Mouse (Mus musculus): Measurements from ENCODE around the gene Olfr466. TPM values are rescaled to one million over a fixed set of nuclear protein-coding genes. Genes with fewer than 3 reads are reported as not detected.

Olfr466 gene
- not detected in 2 replicates for polyA plus RNA-seq (2015; fragmentation: Nextera tagmentation; extraction: Ambion mirVana)

DNA sequence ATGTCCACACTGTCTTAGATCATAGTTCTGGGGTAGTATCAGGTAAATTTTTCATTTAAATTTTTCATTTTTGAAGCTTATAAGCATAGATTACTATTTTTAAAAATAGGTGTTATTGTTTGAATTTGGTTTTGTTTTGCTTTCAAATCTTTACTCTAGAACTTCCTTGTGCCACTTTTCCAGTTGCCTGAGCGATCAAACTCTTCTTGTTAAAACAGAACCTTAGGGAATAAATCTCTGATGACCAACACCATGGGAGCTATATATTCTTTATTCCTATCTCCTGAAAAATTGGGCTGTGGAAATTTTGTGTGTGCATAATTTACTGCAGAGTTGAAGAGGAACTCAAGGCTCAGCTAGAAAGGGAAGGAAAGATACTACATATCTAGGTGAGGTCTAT lies at the start of gene Olfr466:
Gene Olfr466 (plus strand): TSS at position 301 of the 400 bp plus-strand sequence.
- Histone ChIP-seq H3K36me3 (ENCODE audit: control insufficient read depth, insufficient read depth) (no peaks in the 10 kb centered on the region), H3K27ac (ENCODE audit: low read length) (no peak within 1 kb of the TSS), H3K4me3 (ENCODE audit: low read length) (no peak within 1 kb of the TSS), H3K9ac (ENCODE audit: low read length) (no peak within 1 kb of the TSS), H3K27me3 (ENCODE audit: control insufficient read depth, insufficient read depth, low read length) (no peaks in the 10 kb centered on the region), H3K9me3 (replicated peaks; ENCODE audit: control insufficient read depth, low read length) (no peaks in the 10 kb centered on the region), H3K4me1 (ENCODE audit: control insufficient read depth, insufficient read depth, low read length) (no peaks in the 10 kb centered on the region), H3K4me2 (ENCODE audit: low read depth, low read length) (no peak within 1 kb of the TSS)
- 62% methylated on average over 1 of the region's 1 CpGs for WGBS
- ATAC-seq (replicated peaks; ENCODE audit: extremely low read depth, insufficient read depth, low FRiP score): no peak

DNA sequence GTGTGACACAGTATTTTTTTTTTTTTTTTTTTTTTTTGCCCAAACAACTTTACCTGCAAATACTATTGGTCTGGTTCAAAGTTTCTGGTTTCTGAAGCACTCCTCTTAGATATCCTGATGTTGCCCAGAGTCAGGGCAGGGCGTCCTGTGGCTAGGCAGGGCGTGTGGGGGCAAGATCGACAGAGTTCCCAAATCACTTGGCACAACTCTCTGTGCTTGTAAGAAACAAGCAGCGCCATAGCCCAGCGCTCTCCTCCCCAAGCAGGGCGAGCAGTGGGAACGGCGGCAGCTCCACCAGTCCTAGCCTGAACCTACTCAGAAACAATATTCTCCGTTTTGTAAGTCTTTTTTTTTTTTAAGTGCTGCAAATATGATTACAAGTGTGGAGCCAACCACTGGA lies 49.4 kb upstream of the Olfr466 start:
- no peak overlapping the region for H3K4me3 ChIP-seq (ENCODE audit: low read length)
- no peak for ATAC-seq (replicated peaks; ENCODE audit: extremely low read depth, insufficient read depth, low FRiP score)

DNA sequence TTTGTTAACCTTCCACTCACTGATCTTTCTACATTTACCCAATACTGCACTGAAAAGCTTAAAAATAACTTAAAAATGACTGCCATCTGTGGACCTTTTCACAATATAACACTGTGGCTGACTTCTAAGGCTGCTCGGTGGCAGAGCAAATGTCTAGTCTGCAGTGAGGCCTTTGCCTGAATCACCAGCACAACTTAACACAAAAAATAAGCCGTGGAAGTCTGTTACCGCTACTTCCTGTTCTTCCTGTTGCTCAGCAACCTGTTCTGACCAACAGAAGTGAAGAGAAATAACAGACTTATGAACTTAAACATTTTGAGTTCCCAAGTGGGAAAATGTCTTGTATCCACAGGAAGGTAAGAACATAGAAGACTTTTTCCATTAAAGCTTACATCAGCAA lies 48.8 kb upstream of the Olfr466 start:
- Histone ChIP-seq H3K27ac (ENCODE audit: low read length) (no peak overlapping the region), H3K9me3 (replicated peaks; ENCODE audit: control insufficient read depth, low read length) (peaks cover 3% of the 10 kb centered on the region; the same call in 1 of the 2 replicates), H3K36me3 (ENCODE audit: control insufficient read depth, insufficient read depth) (peaks cover 3% of the 10 kb centered on the region; the same call in 1 of the 2 replicates), H3K27me3 (ENCODE audit: control insufficient read depth, insufficient read depth, low read length) (no peaks in the 10 kb centered on the region), H3K4me3 (ENCODE audit: low read length) (no peak overlapping the region), H3K4me1 (ENCODE audit: control insufficient read depth, insufficient read depth, low read length) (no peaks in the 10 kb centered on the region), H3K9ac (ENCODE audit: low read length) (no peak overlapping the region), H3K4me2 (ENCODE audit: low read depth, low read length) (no peak overlapping the region)
- ATAC-seq (replicated peaks; ENCODE audit: extremely low read depth, insufficient read depth, low FRiP score): no peak
- 81% methylated on average over 3 of the region's 3 CpGs for WGBS

More for the DNA sequence above, 49.4 kb upstream of the Olfr466 start:
- Histone ChIP-seq H3K27ac (ENCODE audit: low read length) (no peak overlapping the region), H3K4me1 (ENCODE audit: control insufficient read depth, insufficient read depth, low read length) (no peaks in the 10 kb centered on the region), H3K27me3 (ENCODE audit: control insufficient read depth, insufficient read depth, low read length) (no peaks in the 10 kb centered on the region), H3K36me3 (ENCODE audit: control insufficient read depth, insufficient read depth) (peaks cover 3% of the 10 kb centered on the region; the same call in 1 of the 2 replicates), H3K9me3 (replicated peaks; ENCODE audit: control insufficient read depth, low read length) (no peaks in the 10 kb centered on the region; the same call in 1 of the 2 replicates), H3K9ac (ENCODE audit: low read length) (no peak overlapping the region), H3K4me2 (ENCODE audit: low read depth, low read length) (no peak overlapping the region)
- WGBS: 93% methylated on average over 9 of the region's 9 CpGs

DNA sequence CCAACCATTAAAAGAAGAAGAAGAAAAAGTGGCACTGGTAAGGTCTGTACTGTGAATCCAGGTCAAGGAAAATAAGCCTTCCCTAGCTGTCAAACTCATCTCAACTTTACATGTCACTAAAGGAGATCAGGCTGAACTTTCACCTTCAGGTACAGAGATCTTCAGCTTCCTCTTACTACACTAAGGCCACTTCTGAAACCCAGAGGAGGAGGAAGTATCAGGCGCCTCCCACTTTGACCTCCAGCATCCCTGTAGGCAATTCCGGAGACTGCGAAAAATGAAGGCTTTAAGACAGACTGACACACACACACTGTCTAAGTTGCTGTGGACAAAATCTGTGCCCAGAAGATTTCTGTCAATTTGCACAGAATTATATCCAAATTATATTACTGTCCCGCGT lies 38.1 kb upstream of the Olfr466 start:
- WGBS: under 1% methylated on average over 5 of the region's 5 CpGs
- H3K4me3 ChIP-seq (ENCODE audit: low read length): peak overlapping the region; percentile 83
- peak overlapping the region; percentile 80 for H3K27ac ChIP-seq (ENCODE audit: low read length)
- no peaks in the 10 kb centered on the region for H3K9me3 ChIP-seq (replicated peaks; ENCODE audit: control insufficient read depth, low read length)
- H3K4me2 ChIP-seq (ENCODE audit: low read depth, low read length): peak overlapping the region; percentile 72
- H3K4me1 ChIP-seq (ENCODE audit: control insufficient read depth, insufficient read depth, low read length): peaks cover 5% of the 10 kb centered on the region; the same call in 1 of the 2 replicates
- no peaks in the 10 kb centered on the region for H3K36me3 ChIP-seq (ENCODE audit: control insufficient read depth, insufficient read depth)
- no peak for ATAC-seq (replicated peaks; ENCODE audit: extremely low read depth, insufficient read depth, low FRiP score)
- H3K9ac ChIP-seq (ENCODE audit: low read length): peak overlapping the region; percentile 92
- no peaks in the 10 kb centered on the region; the same call in 1 of the 2 replicates for H3K27me3 ChIP-seq (ENCODE audit: control insufficient read depth, insufficient read depth, low read length)

DNA sequence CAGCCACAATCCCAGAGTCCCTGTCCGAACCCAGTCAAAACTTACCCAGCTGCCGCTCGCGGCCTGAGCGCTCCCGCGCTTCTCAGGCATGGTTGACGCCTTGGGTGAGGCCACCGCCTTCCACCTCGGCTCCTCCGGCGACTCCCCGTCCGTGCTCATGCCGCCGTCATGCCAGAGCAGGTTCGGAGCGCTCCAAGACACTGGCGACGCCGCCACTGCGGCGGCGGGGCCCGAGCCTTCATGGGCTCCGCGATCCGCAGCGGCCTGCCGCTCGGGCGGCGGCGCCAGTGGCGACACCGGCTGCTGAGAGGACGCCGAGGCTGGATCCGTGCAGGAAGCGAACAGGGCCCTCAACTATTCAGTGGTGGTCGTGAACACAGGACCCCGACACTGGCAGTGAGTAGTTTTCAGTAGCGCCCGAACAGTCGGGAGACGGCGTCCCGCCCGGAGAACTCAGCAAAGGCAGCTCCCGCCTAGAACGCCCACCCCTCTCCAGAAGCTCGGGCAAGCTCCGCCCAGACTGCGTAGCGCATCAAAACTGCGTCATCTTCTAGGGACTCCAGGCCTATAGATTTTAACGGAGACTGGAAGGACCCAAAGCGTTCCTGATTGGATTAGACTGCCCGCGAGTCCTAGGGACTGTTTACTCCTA lies 37.5 kb upstream of the Olfr466 start, which contains the start of gene Mfsd14b:
Gene Mfsd14b (minus strand): TSS at position 517 of the 652 bp plus-strand sequence.
- Histone ChIP-seq H3K4me1 (ENCODE audit: control insufficient read depth, insufficient read depth, low read length) (peaks cover 5% of the 10 kb centered on the region; the same call in 1 of the 2 replicates), H3K27me3 (ENCODE audit: control insufficient read depth, insufficient read depth, low read length) (no peaks in the 10 kb centered on the region; the same call in 1 of the 2 replicates), H3K9ac (ENCODE audit: low read length) (peak within 1 kb of the TSS; percentile 92), H3K36me3 (ENCODE audit: control insufficient read depth, insufficient read depth) (no peaks in the 10 kb centered on the region), H3K27ac (ENCODE audit: low read length) (peak within 1 kb of the TSS; percentile 80), H3K4me2 (ENCODE audit: low read depth, low read length) (peak within 1 kb of the TSS; percentile 72), H3K4me3 (ENCODE audit: low read length) (peak within 1 kb of the TSS; percentile 83), H3K9me3 (replicated peaks; ENCODE audit: control insufficient read depth, low read length) (no peaks in the 10 kb centered on the region)
- ATAC-seq (replicated peaks; ENCODE audit: extremely low read depth, insufficient read depth, low FRiP score): peak; percentile 99
- WGBS: 0% methylated on average over 60 of the region's 60 CpGs

DNA sequence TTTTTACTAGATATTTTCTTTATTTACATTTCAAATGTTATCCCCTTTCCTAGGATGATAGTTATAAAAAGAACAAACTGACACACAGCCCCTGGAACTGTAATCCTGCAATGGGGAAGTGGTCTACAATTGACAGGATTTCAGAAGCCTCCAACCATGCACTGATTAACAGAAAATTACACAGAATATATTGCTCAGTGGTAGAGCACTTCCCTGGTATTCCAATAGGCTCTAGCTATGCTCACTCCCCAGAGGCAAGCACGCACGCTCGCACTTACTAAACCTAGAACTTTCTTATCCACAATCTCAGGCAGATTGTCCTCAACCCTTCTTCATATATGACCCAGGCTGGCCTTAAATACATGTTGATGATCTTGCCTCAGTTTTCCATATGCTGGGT lies 36.8 kb upstream of the Olfr466 start:
- peak overlapping the region; percentile 80 for H3K27ac ChIP-seq (ENCODE audit: low read length)
- peak overlapping the region; percentile 92 for H3K9ac ChIP-seq (ENCODE audit: low read length)
- H3K4me1 ChIP-seq (ENCODE audit: control insufficient read depth, insufficient read depth, low read length): peaks cover 5% of the 10 kb centered on the region; the same call in 1 of the 2 replicates
- peak overlapping the region; percentile 83 for H3K4me3 ChIP-seq (ENCODE audit: low read length)
- no peaks in the 10 kb centered on the region; the same call in 1 of the 2 replicates for H3K27me3 ChIP-seq (ENCODE audit: control insufficient read depth, insufficient read depth, low read length)
- H3K36me3 ChIP-seq (ENCODE audit: control insufficient read depth, insufficient read depth): no peaks in the 10 kb centered on the region
- 57% methylated on average over 3 of the region's 3 CpGs for WGBS
- peak overlapping the region; percentile 72 for H3K4me2 ChIP-seq (ENCODE audit: low read depth, low read length)
- no peaks in the 10 kb centered on the region for H3K9me3 ChIP-seq (replicated peaks; ENCODE audit: control insufficient read depth, low read length)
- no peak for ATAC-seq (replicated peaks; ENCODE audit: extremely low read depth, insufficient read depth, low FRiP score)

DNA sequence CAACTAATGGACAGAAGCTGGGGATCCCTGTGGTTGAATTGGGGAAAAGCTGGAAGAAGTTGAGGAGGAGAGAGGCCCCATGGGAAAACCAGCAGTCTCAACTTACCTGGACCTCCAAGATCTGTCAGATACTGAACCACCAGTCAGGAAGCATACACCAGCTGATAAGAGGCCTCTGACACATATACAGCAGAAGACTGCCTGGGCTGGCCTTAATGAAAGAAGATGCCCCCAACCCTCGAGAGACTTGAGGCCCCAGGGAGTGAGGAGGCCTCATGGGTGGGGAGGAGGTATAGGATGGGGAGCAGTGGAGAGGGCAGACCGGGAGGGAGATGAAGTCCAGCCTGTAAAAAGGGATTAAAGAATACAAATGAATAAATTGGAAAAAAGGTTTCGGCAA lies 29.1 kb upstream of the Olfr466 start:
- H3K4me3 ChIP-seq (ENCODE audit: low read length): no peak overlapping the region
- no peak overlapping the region for H3K9ac ChIP-seq (ENCODE audit: low read length)
- no peak overlapping the region for H3K27ac ChIP-seq (ENCODE audit: low read length)
- no peak overlapping the region for H3K4me2 ChIP-seq (ENCODE audit: low read depth, low read length)
- no peak for ATAC-seq (replicated peaks; ENCODE audit: extremely low read depth, insufficient read depth, low FRiP score)
- no peaks in the 10 kb centered on the region; the same call in 1 of the 2 replicates for H3K9me3 ChIP-seq (replicated peaks; ENCODE audit: control insufficient read depth, low read length)
- no peaks in the 10 kb centered on the region for H3K4me1 ChIP-seq (ENCODE audit: control insufficient read depth, insufficient read depth, low read length)
- no peaks in the 10 kb centered on the region for H3K36me3 ChIP-seq (ENCODE audit: control insufficient read depth, insufficient read depth)
- 61% methylated on average over 3 of the region's 3 CpGs for WGBS
- no peaks in the 10 kb centered on the region; the same call in 1 of the 2 replicates for H3K27me3 ChIP-seq (ENCODE audit: control insufficient read depth, insufficient read depth, low read length)

DNA sequence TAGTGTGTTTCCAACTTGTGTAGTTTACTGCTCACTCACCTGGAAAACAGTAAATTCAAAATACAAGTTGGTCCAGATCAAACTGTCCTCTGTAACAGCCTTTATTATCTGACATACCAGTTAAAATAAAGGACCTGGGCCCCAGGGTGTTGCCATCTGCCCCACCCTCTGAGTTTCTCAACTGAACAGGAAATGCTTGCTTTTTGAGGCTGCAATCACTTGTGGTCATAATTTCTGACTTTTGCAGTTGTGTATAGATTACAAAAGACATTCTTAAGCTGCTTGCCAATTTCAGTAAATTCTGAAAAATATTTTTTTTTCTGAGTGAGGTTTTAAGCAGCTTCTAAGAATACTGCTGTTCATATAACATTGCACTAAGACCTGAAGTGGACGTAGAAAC lies 27.9 kb upstream of the Olfr466 start:
- H3K9me3 ChIP-seq (replicated peaks; ENCODE audit: control insufficient read depth, low read length): no peaks in the 10 kb centered on the region; the same call in 1 of the 2 replicates
- no peaks in the 10 kb centered on the region for H3K27me3 ChIP-seq (ENCODE audit: control insufficient read depth, insufficient read depth, low read length)
- no peaks in the 10 kb centered on the region for H3K4me1 ChIP-seq (ENCODE audit: control insufficient read depth, insufficient read depth, low read length)
- 64% methylated on average over 1 of the region's 1 CpGs for WGBS
- no peak for ATAC-seq (replicated peaks; ENCODE audit: extremely low read depth, insufficient read depth, low FRiP score)
- no peak overlapping the region for H3K4me2 ChIP-seq (ENCODE audit: low read depth, low read length)
- H3K36me3 ChIP-seq (ENCODE audit: control insufficient read depth, insufficient read depth): no peaks in the 10 kb centered on the region
- H3K27ac ChIP-seq (ENCODE audit: low read length): no peak overlapping the region
- no peak overlapping the region for H3K9ac ChIP-seq (ENCODE audit: low read length)
- H3K4me3 ChIP-seq (ENCODE audit: low read length): no peak overlapping the region

DNA sequence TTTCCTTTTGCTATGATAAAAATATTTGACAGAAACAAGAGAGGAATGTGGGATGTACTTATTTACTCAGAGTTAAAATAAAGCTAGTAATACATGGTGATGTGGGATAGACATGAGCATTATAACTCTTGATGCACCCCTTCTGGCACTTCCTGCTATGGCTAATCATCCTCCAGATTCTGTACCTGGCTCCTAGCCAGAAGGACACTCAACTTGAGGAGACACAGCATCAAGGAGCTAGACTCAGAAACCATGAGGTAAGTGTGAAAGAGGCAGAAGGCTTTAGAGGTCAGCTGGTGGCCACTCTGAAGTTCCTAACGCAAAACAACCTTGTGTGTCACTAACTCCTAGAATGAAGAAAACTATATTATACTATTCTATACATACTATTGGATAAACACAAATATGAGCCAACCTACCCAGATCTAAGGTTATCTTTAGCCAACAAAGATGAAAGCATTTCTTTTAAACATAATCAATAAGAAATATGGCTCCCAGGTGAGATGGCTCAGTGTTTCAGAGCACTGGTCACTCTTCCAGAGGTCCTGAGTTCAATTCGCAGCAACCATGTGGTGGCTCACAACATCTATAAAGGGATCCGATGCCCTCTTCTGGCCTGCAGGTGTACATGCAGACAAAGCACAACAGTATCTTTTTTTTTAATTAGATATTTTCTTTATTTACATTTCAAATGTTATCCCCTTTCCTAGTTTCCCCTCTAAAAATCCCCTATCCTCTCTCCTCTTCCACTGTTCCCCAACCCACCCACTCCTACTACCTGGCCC lies 22.8 kb upstream of the Olfr466 start:
- Histone ChIP-seq H3K9ac (ENCODE audit: low read length) (no peak overlapping the region), H3K9me3 (replicated peaks; ENCODE audit: control insufficient read depth, low read length) (no peaks in the 10 kb centered on the region), H3K36me3 (ENCODE audit: control insufficient read depth, insufficient read depth) (no peaks in the 10 kb centered on the region), H3K4me3 (ENCODE audit: low read length) (no peak overlapping the region), H3K4me1 (ENCODE audit: control insufficient read depth, insufficient read depth, low read length) (no peaks in the 10 kb centered on the region), H3K27me3 (ENCODE audit: control insufficient read depth, insufficient read depth, low read length) (no peaks in the 10 kb centered on the region), H3K4me2 (ENCODE audit: low read depth, low read length) (no peak overlapping the region), H3K27ac (ENCODE audit: low read length) (no peak overlapping the region)
- WGBS: 50% methylated on average over 3 of the region's 3 CpGs
- no peak; the same call in 1 of the 2 replicates for ATAC-seq (replicated peaks; ENCODE audit: extremely low read depth, insufficient read depth, low FRiP score)

Data from heart, embryonic 16.5 days (tissue).